Mouse (Mus musculus): ENCODE measurements around the gene Armh1. TPM values are rescaled to one million over a fixed set of nuclear protein-coding genes. Genes with fewer than 3 reads are reported as not detected.

The Armh1 gene
- polyA plus RNA-seq, 1 experiment from 2014 or later = 3.1 TPM

- no peak for ATAC-seq
- no peak overlapping the region for H3K9ac ChIP-seq (ENCODE audit: low read depth, low read length)
- H3K27me3 ChIP-seq (ENCODE audit: control insufficient read depth, insufficient read depth, low read depth, low read length) = no peaks in the 10 kb centered on the region
- no peak overlapping the region for H3K4me3 ChIP-seq (ENCODE audit: low read depth, low read length)
- H3K4me2 ChIP-seq (ENCODE audit: low read length) = no peak overlapping the region
- H3K27ac ChIP-seq (ENCODE audit: low read length) = no peak overlapping the region
- 79% methylated on average over 7 of the region's 7 CpGs for WGBS
- no peaks in the 10 kb centered on the region for H3K4me1 ChIP-seq (ENCODE audit: control insufficient read depth, insufficient read depth, low read length)
- no peaks in the 10 kb centered on the region for H3K9me3 ChIP-seq (replicated peaks; ENCODE audit: control insufficient read depth, low read length, poor library complexity, severe bottlenecking)
- H3K36me3 ChIP-seq (ENCODE audit: control insufficient read depth, insufficient read depth, low read length) = no peaks in the 10 kb centered on the region
These were observed 17.7 kb downstream of the Armh1 start for GRCm38 (mm10) chr4:117234166-117234741.

GRCm38 (mm10) chr4:117231208-117231607, 20.7 kb downstream of the Armh1 start:
- no peak for ATAC-seq
- H3K4me3 ChIP-seq (ENCODE audit: low read depth, low read length) = no peak overlapping the region
- no peak overlapping the region for H3K4me2 ChIP-seq (ENCODE audit: low read length)
- H3K9ac ChIP-seq (ENCODE audit: low read depth, low read length) = no peak overlapping the region
- no peak overlapping the region for H3K27ac ChIP-seq (ENCODE audit: low read length)
- no peaks in the 10 kb centered on the region for H3K27me3 ChIP-seq (ENCODE audit: control insufficient read depth, insufficient read depth, low read depth, low read length)
- H3K9me3 ChIP-seq (replicated peaks; ENCODE audit: control insufficient read depth, low read length, poor library complexity, severe bottlenecking) = no peaks in the 10 kb centered on the region
- no peaks in the 10 kb centered on the region for H3K36me3 ChIP-seq (ENCODE audit: control insufficient read depth, insufficient read depth, low read length)
- no peaks in the 10 kb centered on the region for H3K4me1 ChIP-seq (ENCODE audit: control insufficient read depth, insufficient read depth, low read length)
- 96% methylated on average over 2 of the region's 2 CpGs for WGBS

GRCm38 (mm10) chr4:117230331-117230730, 21.6 kb downstream of the Armh1 start:
- H3K36me3 ChIP-seq (ENCODE audit: control insufficient read depth, insufficient read depth, low read length) = no peaks in the 10 kb centered on the region
- H3K9ac ChIP-seq (ENCODE audit: low read depth, low read length) = no peak overlapping the region
- H3K4me3 ChIP-seq (ENCODE audit: low read depth, low read length) = no peak overlapping the region
- no peaks in the 10 kb centered on the region for H3K27me3 ChIP-seq (ENCODE audit: control insufficient read depth, insufficient read depth, low read depth, low read length)
- WGBS = 47% methylated on average over 10 of the region's 10 CpGs
- H3K9me3 ChIP-seq (replicated peaks; ENCODE audit: control insufficient read depth, low read length, poor library complexity, severe bottlenecking) = no peaks in the 10 kb centered on the region
- ATAC-seq = no peak
- H3K4me1 ChIP-seq (ENCODE audit: control insufficient read depth, insufficient read depth, low read length) = no peaks in the 10 kb centered on the region
- H3K4me2 ChIP-seq (ENCODE audit: low read length) = no peak overlapping the region
- H3K27ac ChIP-seq (ENCODE audit: low read length) = no peak overlapping the region

- H3K36me3 ChIP-seq (ENCODE audit: control insufficient read depth, insufficient read depth, low read length) = no peaks in the 10 kb centered on the region
- H3K4me1 ChIP-seq (ENCODE audit: control insufficient read depth, insufficient read depth, low read length) = no peaks in the 10 kb centered on the region
- no peak overlapping the region for H3K9ac ChIP-seq (ENCODE audit: low read depth, low read length)
- 74% methylated on average over 15 of the region's 15 CpGs for WGBS
- no peak overlapping the region for H3K4me3 ChIP-seq (ENCODE audit: low read depth, low read length)
- no peaks in the 10 kb centered on the region for H3K27me3 ChIP-seq (ENCODE audit: control insufficient read depth, insufficient read depth, low read depth, low read length)
- no peak overlapping the region for H3K27ac ChIP-seq (ENCODE audit: low read length)
- no peak for ATAC-seq
- H3K4me2 ChIP-seq (ENCODE audit: low read length) = no peak overlapping the region
- H3K9me3 ChIP-seq (replicated peaks; ENCODE audit: control insufficient read depth, low read length, poor library complexity, severe bottlenecking) = no peaks in the 10 kb centered on the region
These were observed 22.3 kb downstream of the Armh1 start for GRCm38 (mm10) chr4:117229590-117229989.

- no peak overlapping the region for H3K9ac ChIP-seq (ENCODE audit: low read depth, low read length)
- no peak overlapping the region for H3K4me3 ChIP-seq (ENCODE audit: low read depth, low read length)
- H3K36me3 ChIP-seq (ENCODE audit: control insufficient read depth, insufficient read depth, low read length) = no peaks in the 10 kb centered on the region
- H3K27me3 ChIP-seq (ENCODE audit: control insufficient read depth, insufficient read depth, low read depth, low read length) = no peaks in the 10 kb centered on the region
- H3K4me1 ChIP-seq (ENCODE audit: control insufficient read depth, insufficient read depth, low read length) = no peaks in the 10 kb centered on the region
- no peak overlapping the region for H3K4me2 ChIP-seq (ENCODE audit: low read length)
- no peak overlapping the region for H3K27ac ChIP-seq (ENCODE audit: low read length)
- no peaks in the 10 kb centered on the region for H3K9me3 ChIP-seq (replicated peaks; ENCODE audit: control insufficient read depth, low read length, poor library complexity, severe bottlenecking)
- ATAC-seq = no peak
These were observed 26.7 kb downstream of the Armh1 start for GRCm38 (mm10) chr4:117225250-117225649.

GRCm38 (mm10) chr4:117224122-117224521, 27.8 kb downstream of the Armh1 start:
- no peaks in the 10 kb centered on the region for H3K36me3 ChIP-seq (ENCODE audit: control insufficient read depth, insufficient read depth, low read length)
- no peak overlapping the region for H3K9ac ChIP-seq (ENCODE audit: low read depth, low read length)
- no peak overlapping the region for H3K27ac ChIP-seq (ENCODE audit: low read length)
- no peaks in the 10 kb centered on the region for H3K4me1 ChIP-seq (ENCODE audit: control insufficient read depth, insufficient read depth, low read length)
- WGBS = 77% methylated on average over 8 of the region's 8 CpGs
- H3K27me3 ChIP-seq (ENCODE audit: control insufficient read depth, insufficient read depth, low read depth, low read length) = no peaks in the 10 kb centered on the region
- H3K4me2 ChIP-seq (ENCODE audit: low read length) = no peak overlapping the region
- no peak overlapping the region for H3K4me3 ChIP-seq (ENCODE audit: low read depth, low read length)
- H3K9me3 ChIP-seq (replicated peaks; ENCODE audit: control insufficient read depth, low read length, poor library complexity, severe bottlenecking) = no peaks in the 10 kb centered on the region
- no peak for ATAC-seq

- H3K9ac ChIP-seq (ENCODE audit: low read depth, low read length) = no peak overlapping the region
- H3K36me3 ChIP-seq (ENCODE audit: control insufficient read depth, insufficient read depth, low read length) = no peaks in the 10 kb centered on the region
- H3K4me1 ChIP-seq (ENCODE audit: control insufficient read depth, insufficient read depth, low read length) = no peaks in the 10 kb centered on the region
- no peaks in the 10 kb centered on the region for H3K27me3 ChIP-seq (ENCODE audit: control insufficient read depth, insufficient read depth, low read depth, low read length)
- H3K9me3 ChIP-seq (replicated peaks; ENCODE audit: control insufficient read depth, low read length, poor library complexity, severe bottlenecking) = no peaks in the 10 kb centered on the region
- no peak overlapping the region for H3K4me2 ChIP-seq (ENCODE audit: low read length)
- H3K27ac ChIP-seq (ENCODE audit: low read length) = no peak overlapping the region
- ATAC-seq = no peak
- WGBS = 65% methylated on average over 5 of the region's 5 CpGs
- H3K4me3 ChIP-seq (ENCODE audit: low read depth, low read length) = no peak overlapping the region
These were observed 28.9 kb downstream of the Armh1 start for GRCm38 (mm10) chr4:117223001-117223400.

GRCm38 (mm10) chr4:117221836-117222235, 30.1 kb downstream of the Armh1 start:
- ATAC-seq = no peak
- no peaks in the 10 kb centered on the region for H3K27me3 ChIP-seq (ENCODE audit: control insufficient read depth, insufficient read depth, low read depth, low read length)
- H3K36me3 ChIP-seq (ENCODE audit: control insufficient read depth, insufficient read depth, low read length) = no peaks in the 10 kb centered on the region
- no peak overlapping the region for H3K27ac ChIP-seq (ENCODE audit: low read length)
- no peak overlapping the region for H3K9ac ChIP-seq (ENCODE audit: low read depth, low read length)
- 90% methylated on average over 9 of the region's 9 CpGs for WGBS
- no peak overlapping the region for H3K4me3 ChIP-seq (ENCODE audit: low read depth, low read length)
- no peaks in the 10 kb centered on the region for H3K4me1 ChIP-seq (ENCODE audit: control insufficient read depth, insufficient read depth, low read length)
- H3K4me2 ChIP-seq (ENCODE audit: low read length) = no peak overlapping the region
- H3K9me3 ChIP-seq (replicated peaks; ENCODE audit: control insufficient read depth, low read length, poor library complexity, severe bottlenecking) = no peaks in the 10 kb centered on the region

- H3K27ac ChIP-seq (ENCODE audit: low read length) = no peak overlapping the region
- H3K9me3 ChIP-seq (replicated peaks; ENCODE audit: control insufficient read depth, low read length, poor library complexity, severe bottlenecking) = no peaks in the 10 kb centered on the region
- no peak overlapping the region for H3K4me2 ChIP-seq (ENCODE audit: low read length)
- H3K36me3 ChIP-seq (ENCODE audit: control insufficient read depth, insufficient read depth, low read length) = no peaks in the 10 kb centered on the region
- H3K4me1 ChIP-seq (ENCODE audit: control insufficient read depth, insufficient read depth, low read length) = no peaks in the 10 kb centered on the region
- H3K9ac ChIP-seq (ENCODE audit: low read depth, low read length) = no peak overlapping the region
- no peaks in the 10 kb centered on the region for H3K27me3 ChIP-seq (ENCODE audit: control insufficient read depth, insufficient read depth, low read depth, low read length)
- H3K4me3 ChIP-seq (ENCODE audit: low read depth, low read length) = no peak overlapping the region
- ATAC-seq = no peak
- WGBS = 84% methylated on average over 9 of the region's 9 CpGs
These were observed 31.0 kb downstream of the Armh1 start for GRCm38 (mm10) chr4:117220741-117221515.

Measured in midbrain, embryonic 16.5 days (tissue).